Mouse (Mus musculus) embryonic fibroblast, embryonic 13.5 days (primary cell): ENCODE data around the gene Msh4.

Experiments used
- CTCF ChIP-seq: IDR thresholded peaks from 2 replicates; pipeline ENCODE4 v1.5.1; 2011; ENCODE audit warnings: mild to moderate bottlenecking, control low read depth, low read length, moderate library complexity, borderline replicate concordance; ENCODE audit not compliant: insufficient read depth
- POLR2A ChIP-seq: IDR thresholded peaks from 2 replicates; pipeline ENCODE4 v1.6.1; 2011; ENCODE audit warnings: low read depth, mild to moderate bottlenecking, control low read depth, low read length, moderate library complexity

DNA sequence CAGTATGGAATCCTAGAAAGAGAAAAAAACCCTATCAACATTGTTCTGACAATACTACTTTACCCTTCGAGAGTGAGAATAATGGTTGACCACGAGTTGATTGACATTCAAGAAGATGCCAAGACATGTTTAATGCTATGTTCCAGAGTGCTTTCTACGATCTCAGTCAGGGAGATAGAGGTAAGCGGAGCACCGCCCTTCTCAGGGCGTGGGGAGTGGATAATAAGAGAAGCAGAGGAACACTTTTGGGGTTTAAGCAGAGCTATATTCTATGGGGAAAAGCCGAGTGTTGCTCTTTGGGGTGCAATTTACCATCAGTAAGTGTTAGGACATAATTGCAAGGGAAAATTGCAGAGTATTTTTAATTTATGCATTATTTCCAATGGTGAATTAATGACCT, 55.2 kb downstream of the Msh4 start:
- no peak for TF ChIP-seq CTCF
- no peak for TF ChIP-seq POLR2A
